Mouse (Mus musculus): Measurements from ENCODE around the gene Lypd6. TPM values are rescaled to one million over a fixed set of nuclear protein-coding genes. Genes with fewer than 3 reads are reported as not detected.

Lypd6 gene
- polyA plus RNA-seq, 1 experiment from 2014 or later, result 0.28 TPM

- Histone ChIP-seq H3K36me3 (replicated peaks; ENCODE audit: insufficient read depth, low read length) (no peaks in the 10 kb centered on the region), H3K4me2 (ENCODE audit: low read depth, low read length) (no peak overlapping the region), H3K27ac (ENCODE audit: low read depth) (no peak overlapping the region), H3K9ac (replicated peaks) (no peak overlapping the region), H3K4me3 (ENCODE audit: low read depth, low read length) (no peak overlapping the region), H3K4me1 (ENCODE audit: insufficient read depth) (no peaks in the 10 kb centered on the region), H3K27me3 (ENCODE audit: insufficient read depth, low read length) (no peaks in the 10 kb centered on the region), H3K9me3 (ENCODE audit: low read length) (no peaks in the 10 kb centered on the region)
- 63% methylated on average over 3 of the region's 3 CpGs for WGBS (ENCODE audit: insufficient replicate concordance)
- ATAC-seq (no peak), DNase-seq (no peak)
- TF ChIP-seq CTCF (IDR thresholded peaks at IDR 0.05; ENCODE audit: low read depth), result no peak
- no peak for TF ChIP-seq EP300 (IDR thresholded peaks at IDR 0.05; ENCODE audit: low read depth)
Observed at GRCm38 (mm10) chr2:50188856-50189255, 122.6 kb downstream of the Lypd6 start.

- no peak overlapping the region for H3K4me3 ChIP-seq (ENCODE audit: low read depth, low read length)
- H3K27ac ChIP-seq (ENCODE audit: low read depth), result no peak overlapping the region
- H3K9ac ChIP-seq (replicated peaks), result no peak overlapping the region
- DNase-seq, result no peak
- H3K4me1 ChIP-seq (ENCODE audit: insufficient read depth), result no peaks in the 10 kb centered on the region
- TF ChIP-seq CTCF (IDR thresholded peaks at IDR 0.05; ENCODE audit: low read depth) (no peak), EP300 (IDR thresholded peaks at IDR 0.05; ENCODE audit: low read depth) (no peak)
- H3K27me3 ChIP-seq (ENCODE audit: insufficient read depth, low read length), result no peaks in the 10 kb centered on the region
- WGBS (ENCODE audit: insufficient replicate concordance), result 83% methylated on average over 1 of the region's 1 CpGs
- ATAC-seq, result no peak
- H3K9me3 ChIP-seq (ENCODE audit: low read length), result no peaks in the 10 kb centered on the region
- H3K36me3 ChIP-seq (replicated peaks; ENCODE audit: insufficient read depth, low read length), result no peaks in the 10 kb centered on the region
- no peak overlapping the region for H3K4me2 ChIP-seq (ENCODE audit: low read depth, low read length)
Observed at GRCm38 (mm10) chr2:50196681-50197080, 130.5 kb downstream of the Lypd6 start.

GRCm38 (mm10) chr2:50197801-50198200 is 131.6 kb downstream of the Lypd6 start:
- Histone ChIP-seq H3K4me3 (ENCODE audit: low read depth, low read length) (no peak overlapping the region), H3K9ac (replicated peaks) (no peak overlapping the region), H3K27me3 (ENCODE audit: insufficient read depth, low read length) (no peaks in the 10 kb centered on the region), H3K36me3 (replicated peaks; ENCODE audit: insufficient read depth, low read length) (no peaks in the 10 kb centered on the region), H3K27ac (ENCODE audit: low read depth) (no peak overlapping the region), H3K9me3 (ENCODE audit: low read length) (no peaks in the 10 kb centered on the region), H3K4me1 (ENCODE audit: insufficient read depth) (no peaks in the 10 kb centered on the region), H3K4me2 (ENCODE audit: low read depth, low read length) (no peak overlapping the region)
- DNase-seq (no peak), ATAC-seq (no peak)
- TF ChIP-seq CTCF (IDR thresholded peaks at IDR 0.05; ENCODE audit: low read depth) (no peak), EP300 (IDR thresholded peaks at IDR 0.05; ENCODE audit: low read depth) (no peak)
- 87% methylated on average over 4 of the region's 4 CpGs for WGBS (ENCODE audit: insufficient replicate concordance)

GRCm38 (mm10) chr2:50200541-50200940 is 134.3 kb downstream of the Lypd6 start:
- no peak for DNase-seq
- ATAC-seq, result no peak
- H3K36me3 ChIP-seq (replicated peaks; ENCODE audit: insufficient read depth, low read length), result no peaks in the 10 kb centered on the region
- no peaks in the 10 kb centered on the region for H3K27me3 ChIP-seq (ENCODE audit: insufficient read depth, low read length)
- H3K4me3 ChIP-seq (ENCODE audit: low read depth, low read length), result no peak overlapping the region
- no peaks in the 10 kb centered on the region for H3K4me1 ChIP-seq (ENCODE audit: insufficient read depth)
- 34% methylated on average over 2 of the region's 2 CpGs for WGBS (ENCODE audit: insufficient replicate concordance)
- H3K9ac ChIP-seq (replicated peaks), result no peak overlapping the region
- H3K9me3 ChIP-seq (ENCODE audit: low read length), result no peaks in the 10 kb centered on the region
- TF ChIP-seq CTCF (IDR thresholded peaks at IDR 0.05; ENCODE audit: low read depth) (no peak), EP300 (IDR thresholded peaks at IDR 0.05; ENCODE audit: low read depth) (no peak)
- H3K4me2 ChIP-seq (ENCODE audit: low read depth, low read length), result no peak overlapping the region
- H3K27ac ChIP-seq (ENCODE audit: low read depth), result no peak overlapping the region

GRCm38 (mm10) chr2:50220574-50220973 is 154.3 kb downstream of the Lypd6 start:
- no peak overlapping the region for H3K27ac ChIP-seq (ENCODE audit: low read depth)
- DNase-seq (no peak), ATAC-seq (no peak)
- H3K36me3 ChIP-seq (replicated peaks; ENCODE audit: insufficient read depth, low read length), result no peaks in the 10 kb centered on the region
- TF ChIP-seq CTCF (IDR thresholded peaks at IDR 0.05; ENCODE audit: low read depth) (no peak), EP300 (IDR thresholded peaks at IDR 0.05; ENCODE audit: low read depth) (no peak)
- H3K4me3 ChIP-seq (ENCODE audit: low read depth, low read length), result no peak overlapping the region
- no peaks in the 10 kb centered on the region for H3K27me3 ChIP-seq (ENCODE audit: insufficient read depth, low read length)
- H3K9ac ChIP-seq (replicated peaks), result no peak overlapping the region
- no peak overlapping the region for H3K4me2 ChIP-seq (ENCODE audit: low read depth, low read length)
- H3K9me3 ChIP-seq (ENCODE audit: low read length), result no peaks in the 10 kb centered on the region
- no peaks in the 10 kb centered on the region for H3K4me1 ChIP-seq (ENCODE audit: insufficient read depth)
- WGBS (ENCODE audit: insufficient replicate concordance), result 81% methylated on average over 7 of the region's 7 CpGs

- TF ChIP-seq CTCF (IDR thresholded peaks at IDR 0.05; ENCODE audit: low read depth) (no peak), EP300 (IDR thresholded peaks at IDR 0.05; ENCODE audit: low read depth) (no peak)
- 74% methylated on average over 4 of the region's 4 CpGs for WGBS (ENCODE audit: insufficient replicate concordance)
- Histone ChIP-seq H3K36me3 (replicated peaks; ENCODE audit: insufficient read depth, low read length) (no peaks in the 10 kb centered on the region), H3K4me1 (ENCODE audit: insufficient read depth) (no peaks in the 10 kb centered on the region), H3K9me3 (ENCODE audit: low read length) (no peaks in the 10 kb centered on the region), H3K27ac (ENCODE audit: low read depth) (no peak overlapping the region), H3K4me2 (ENCODE audit: low read depth, low read length) (no peak overlapping the region), H3K4me3 (ENCODE audit: low read depth, low read length) (no peak overlapping the region), H3K9ac (replicated peaks) (no peak overlapping the region), H3K27me3 (ENCODE audit: insufficient read depth, low read length) (no peaks in the 10 kb centered on the region)
- ATAC-seq (no peak), DNase-seq (no peak)
Observed at GRCm38 (mm10) chr2:50225019-50225418, 158.8 kb downstream of the Lypd6 start.

GRCm38 (mm10) chr2:50233491-50233890 is 167.3 kb downstream of the Lypd6 start:
- 80% methylated on average over 8 of the region's 8 CpGs for WGBS (ENCODE audit: insufficient replicate concordance)
- ATAC-seq (no peak), DNase-seq (no peak)
- no peaks in the 10 kb centered on the region for H3K9me3 ChIP-seq (ENCODE audit: low read length)
- H3K4me3 ChIP-seq (ENCODE audit: low read depth, low read length), result no peak overlapping the region
- H3K27ac ChIP-seq (ENCODE audit: low read depth), result no peak overlapping the region
- no peak overlapping the region for H3K4me2 ChIP-seq (ENCODE audit: low read depth, low read length)
- no peaks in the 10 kb centered on the region for H3K4me1 ChIP-seq (ENCODE audit: insufficient read depth)
- no peaks in the 10 kb centered on the region for H3K36me3 ChIP-seq (replicated peaks; ENCODE audit: insufficient read depth, low read length)
- no peaks in the 10 kb centered on the region for H3K27me3 ChIP-seq (ENCODE audit: insufficient read depth, low read length)
- TF ChIP-seq EP300 (IDR thresholded peaks at IDR 0.05; ENCODE audit: low read depth) (no peak), CTCF (IDR thresholded peaks at IDR 0.05; ENCODE audit: low read depth) (no peak)
- H3K9ac ChIP-seq (replicated peaks), result no peak overlapping the region

Other genes starting within 250 kb of the Lypd6 start
- 88.3 and 90.6 TPM in 2 replicates for gene Mmadhc, start 230.4 kb downstream of the Lypd6 start, polyA plus RNA-seq (2015; fragmentation: Nextera tagmentation; extraction: Ambion mirVana)

All from liver, postnatal 0 days (tissue).